Mouse (Mus musculus): ENCODE results near the gene Pcbp3. TPM values are rescaled to one million over a fixed set of nuclear protein-coding genes. Genes with fewer than 3 reads are reported as not detected.

Pcbp3 gene
- total and polyA plus RNA-seq, 2 experiments, result 0.37 to 0.55 TPM

DNA sequence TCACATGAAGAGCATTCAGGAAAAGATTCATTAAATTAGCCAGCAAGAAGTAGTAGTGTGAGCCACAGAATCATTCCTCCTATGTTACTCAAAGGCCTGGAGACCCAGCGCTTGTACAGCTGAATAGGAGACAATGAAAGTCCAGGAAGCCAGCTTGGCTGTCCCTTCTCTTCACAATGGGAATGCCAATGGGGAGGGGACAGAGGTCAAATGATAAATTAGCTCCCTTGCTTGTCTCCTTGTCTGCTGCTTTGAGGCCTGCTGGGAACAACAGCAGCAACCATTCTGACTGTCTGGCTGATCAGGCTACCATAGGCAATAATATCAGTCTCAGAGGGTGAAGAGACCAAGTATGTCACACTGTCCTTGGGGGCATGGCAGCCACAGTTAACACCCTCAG lies 130.5 kb downstream of the Pcbp3 start:
- Histone ChIP-seq H3K36me3 (ENCODE audit: control insufficient read depth, insufficient read depth, low read length) (no peaks in the 10 kb centered on the region), H3K79me2 (ENCODE audit: control insufficient read depth, insufficient read depth, low read length) (no peaks in the 10 kb centered on the region), H3K4me1 (ENCODE audit: control insufficient read depth, insufficient read depth, low read length) (no peaks in the 10 kb centered on the region), H3K9ac (ENCODE audit: low read depth, low read length) (no peak overlapping the region), H3K27ac (replicated peaks; ENCODE audit: insufficient read depth, low read depth, low read length) (no peak overlapping the region), H3K4me3 (ENCODE audit: insufficient read depth, low read depth, low read length) (no peak overlapping the region), H3K27me3 (ENCODE audit: control insufficient read depth, insufficient read depth, low read length) (no peaks in the 10 kb centered on the region)
- TF ChIP-seq CTCF (IDR thresholded peaks at IDR 0.05; ENCODE audit: low read depth, low read length), result no peak
- no peak for TF ChIP-seq POLR2A (IDR thresholded peaks at IDR 0.05; ENCODE audit: extremely low read depth, insufficient read depth, low read length)
- 88% methylated on average over 1 of the region's 1 CpGs for WGBS
- no peak for DNase-seq (ENCODE audit: extremely low read depth, low read depth, low spot score)

GRCm38 (mm10) chr10:76828936-76829335 lies 132.8 kb downstream of the Pcbp3 start:
- H3K36me3 ChIP-seq (ENCODE audit: control insufficient read depth, insufficient read depth, low read length), result no peaks in the 10 kb centered on the region
- no peaks in the 10 kb centered on the region for H3K4me1 ChIP-seq (ENCODE audit: control insufficient read depth, insufficient read depth, low read length)
- over 99% methylated on average over 4 of the region's 4 CpGs for whole genome bisulfite sequencing
- H3K27me3 ChIP-seq (ENCODE audit: control insufficient read depth, insufficient read depth, low read length), result no peaks in the 10 kb centered on the region
- DNase-seq (ENCODE audit: extremely low read depth, low read depth, low spot score), result no peak
- H3K79me2 ChIP-seq (ENCODE audit: control insufficient read depth, insufficient read depth, low read length), result no peaks in the 10 kb centered on the region
- H3K9ac ChIP-seq (ENCODE audit: low read depth, low read length), result no peak overlapping the region
- no peak overlapping the region for H3K27ac ChIP-seq (replicated peaks; ENCODE audit: insufficient read depth, low read depth, low read length)
- H3K4me3 ChIP-seq (ENCODE audit: insufficient read depth, low read depth, low read length), result no peak overlapping the region
- no peak for TF ChIP-seq POLR2A (IDR thresholded peaks at IDR 0.05; ENCODE audit: extremely low read depth, insufficient read depth, low read length)

DNA sequence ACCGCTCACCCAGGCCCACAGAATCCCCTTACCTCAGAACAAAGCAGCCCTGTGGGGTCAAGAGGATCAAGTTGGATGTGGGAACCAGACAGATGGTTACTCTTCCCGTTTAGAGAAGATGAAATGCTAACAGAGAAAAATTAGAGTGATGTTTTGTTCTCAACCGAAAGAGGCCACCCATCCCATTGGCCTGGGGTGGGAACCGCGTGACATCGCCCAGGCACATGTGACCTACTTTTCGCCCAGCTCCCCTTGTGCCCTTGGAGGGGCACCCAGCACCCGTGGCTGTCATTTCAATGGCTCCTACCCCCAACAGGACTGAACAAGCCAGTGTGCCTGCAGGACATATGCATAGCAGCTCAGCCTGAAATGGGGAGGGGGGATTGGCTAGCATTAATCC lies 139.0 kb downstream of the Pcbp3 start:
- no peak overlapping the region for H3K27ac ChIP-seq (replicated peaks; ENCODE audit: insufficient read depth, low read depth, low read length)
- H3K27me3 ChIP-seq (ENCODE audit: control insufficient read depth, insufficient read depth, low read length), result no peaks in the 10 kb centered on the region
- TF ChIP-seq POLR2A (IDR thresholded peaks at IDR 0.05; ENCODE audit: extremely low read depth, insufficient read depth, low read length) (no peak), CTCF (IDR thresholded peaks at IDR 0.05; ENCODE audit: low read depth, low read length) (no peak)
- H3K9ac ChIP-seq (ENCODE audit: low read depth, low read length), result no peak overlapping the region
- 96% methylated on average over 8 of the region's 8 CpGs for WGBS
- no peaks in the 10 kb centered on the region for H3K79me2 ChIP-seq (ENCODE audit: control insufficient read depth, insufficient read depth, low read length)
- no peaks in the 10 kb centered on the region for H3K36me3 ChIP-seq (ENCODE audit: control insufficient read depth, insufficient read depth, low read length)
- H3K4me3 ChIP-seq (ENCODE audit: insufficient read depth, low read depth, low read length), result no peak overlapping the region
- no peaks in the 10 kb centered on the region for H3K4me1 ChIP-seq (ENCODE audit: control insufficient read depth, insufficient read depth, low read length)
- no peak for DNase-seq (ENCODE audit: extremely low read depth, low read depth, low spot score)

DNA sequence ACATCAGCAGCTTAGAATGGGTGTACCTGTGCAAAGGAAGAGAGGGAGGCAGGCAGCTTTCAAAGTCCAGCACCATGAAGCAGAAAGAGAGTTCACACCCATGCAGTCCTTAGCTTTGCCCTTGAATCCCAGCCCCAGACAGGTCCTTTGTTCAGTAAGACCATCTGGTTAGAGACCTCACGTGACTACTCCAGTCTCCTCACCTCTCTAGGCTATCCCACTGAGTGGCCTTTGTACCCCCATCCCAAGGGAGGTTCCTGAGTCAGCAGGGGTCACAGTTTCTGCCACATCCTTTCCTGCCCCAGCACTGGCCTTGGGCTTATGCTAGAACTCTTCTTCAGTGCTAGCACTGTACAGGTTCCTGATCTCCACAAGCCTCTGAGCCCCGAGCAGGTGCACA lies 142.4 kb downstream of the Pcbp3 start:
- no peaks in the 10 kb centered on the region for H3K36me3 ChIP-seq (ENCODE audit: control insufficient read depth, insufficient read depth, low read length)
- 81% methylated on average over 2 of the region's 2 CpGs for WGBS
- H3K4me1 ChIP-seq (ENCODE audit: control insufficient read depth, insufficient read depth, low read length), result no peaks in the 10 kb centered on the region
- no peak overlapping the region for H3K9ac ChIP-seq (ENCODE audit: low read depth, low read length)
- no peaks in the 10 kb centered on the region for H3K79me2 ChIP-seq (ENCODE audit: control insufficient read depth, insufficient read depth, low read length)
- H3K27ac ChIP-seq (replicated peaks; ENCODE audit: insufficient read depth, low read depth, low read length), result no peak overlapping the region
- no peaks in the 10 kb centered on the region for H3K27me3 ChIP-seq (ENCODE audit: control insufficient read depth, insufficient read depth, low read length)
- no peak overlapping the region for H3K4me3 ChIP-seq (ENCODE audit: insufficient read depth, low read depth, low read length)
- no peak for DNase-seq (ENCODE audit: extremely low read depth, low read depth, low spot score)
- TF ChIP-seq POLR2A (IDR thresholded peaks at IDR 0.05; ENCODE audit: extremely low read depth, insufficient read depth, low read length) (no peak), CTCF (IDR thresholded peaks at IDR 0.05; ENCODE audit: low read depth, low read length) (no peak)

GRCm38 (mm10) chr10:76818337-76818736 lies 143.3 kb downstream of the Pcbp3 start:
- 92% methylated on average over 2 of the region's 2 CpGs for WGBS
- Histone ChIP-seq H3K4me1 (ENCODE audit: control insufficient read depth, insufficient read depth, low read length) (no peaks in the 10 kb centered on the region), H3K27me3 (ENCODE audit: control insufficient read depth, insufficient read depth, low read length) (no peaks in the 10 kb centered on the region), H3K4me3 (ENCODE audit: insufficient read depth, low read depth, low read length) (no peak overlapping the region), H3K79me2 (ENCODE audit: control insufficient read depth, insufficient read depth, low read length) (no peaks in the 10 kb centered on the region), H3K9ac (ENCODE audit: low read depth, low read length) (no peak overlapping the region), H3K36me3 (ENCODE audit: control insufficient read depth, insufficient read depth, low read length) (no peaks in the 10 kb centered on the region), H3K27ac (replicated peaks; ENCODE audit: insufficient read depth, low read depth, low read length) (no peak overlapping the region)
- TF ChIP-seq POLR2A (IDR thresholded peaks at IDR 0.05; ENCODE audit: extremely low read depth, insufficient read depth, low read length) (no peak), CTCF (IDR thresholded peaks at IDR 0.05; ENCODE audit: low read depth, low read length) (no peak)
- DNase-seq (ENCODE audit: extremely low read depth, low read depth, low spot score), result no peak

GRCm38 (mm10) chr10:76816930-76817329 lies 144.8 kb downstream of the Pcbp3 start:
- WGBS, result 97% methylated on average over 1 of the region's 1 CpGs

More at GRCm38 (mm10) chr10:76816930-76817329, 144.8 kb downstream of the Pcbp3 start:
- Histone ChIP-seq H3K27ac (replicated peaks; ENCODE audit: insufficient read depth, low read depth, low read length) (no peak overlapping the region), H3K79me2 (ENCODE audit: control insufficient read depth, insufficient read depth, low read length) (no peaks in the 10 kb centered on the region), H3K4me1 (ENCODE audit: control insufficient read depth, insufficient read depth, low read length) (no peaks in the 10 kb centered on the region), H3K27me3 (ENCODE audit: control insufficient read depth, insufficient read depth, low read length) (no peaks in the 10 kb centered on the region), H3K4me3 (ENCODE audit: insufficient read depth, low read depth, low read length) (no peak overlapping the region), H3K9ac (ENCODE audit: low read depth, low read length) (no peak overlapping the region), H3K36me3 (ENCODE audit: control insufficient read depth, insufficient read depth, low read length) (no peaks in the 10 kb centered on the region)
- no peak for DNase-seq (ENCODE audit: extremely low read depth, low read depth, low spot score)
- TF ChIP-seq CTCF (IDR thresholded peaks at IDR 0.05; ENCODE audit: low read depth, low read length) (no peak), POLR2A (IDR thresholded peaks at IDR 0.05; ENCODE audit: extremely low read depth, insufficient read depth, low read length) (no peak)
